Mouse (Mus musculus) urinary bladder, postnatal 4 days (tissue): Measurements from ENCODE around the gene Hist1h3g.
A peak's percentile ranks its signal among the peaks of the same experiment; 100 is the strongest.

Experiments
- DNase-seq, 2 experiments: peaks; one replicate each; pipeline ENCODE4 v3.0.0; 2021 to 2022; ENCODE audit warnings: low spot score in 2 of 2

Gene Hist1h3g

GRCm38 (mm10) chr13:23515826-23516620 lies 19.2 kb upstream of the Hist1h3g start:
- no peak for DNase-seq

DNA sequence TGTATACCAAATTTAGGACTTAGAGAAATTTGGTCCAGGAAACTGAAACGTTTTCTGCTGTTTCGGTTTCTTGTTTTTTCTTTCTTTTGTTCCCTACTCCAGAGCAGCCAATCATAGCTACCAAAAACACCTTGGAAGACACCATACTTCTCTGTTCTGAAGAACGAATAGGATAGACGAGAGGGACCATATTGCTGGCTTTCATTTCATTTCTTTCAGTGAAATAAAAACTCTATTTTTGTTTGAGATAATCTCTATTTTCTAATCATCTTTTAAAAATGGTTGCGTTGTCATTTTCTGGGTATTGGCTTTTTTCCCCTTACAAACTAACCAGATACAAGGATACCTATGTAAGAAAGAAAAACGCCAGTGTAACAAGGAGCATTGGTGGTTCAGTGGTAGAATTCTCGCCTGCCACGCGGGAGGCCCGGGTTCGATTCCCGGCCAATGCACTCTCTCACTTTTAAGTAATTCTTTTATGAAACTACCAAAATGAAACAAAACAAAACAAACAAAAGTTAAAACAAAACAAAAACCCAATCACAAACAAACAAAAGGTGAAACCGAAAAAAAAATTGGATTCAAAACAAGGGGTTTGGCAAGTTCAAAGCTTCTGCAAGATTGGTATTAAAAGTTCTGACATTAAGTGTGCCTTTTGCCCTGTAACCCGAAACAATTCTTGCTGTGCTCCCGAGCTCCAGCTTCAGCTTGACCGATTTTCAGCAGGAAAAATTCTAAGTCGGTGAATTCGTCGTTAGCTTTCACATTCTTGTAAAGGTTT lies 18.2 kb upstream of the Hist1h3g start:
- peak; percentile 48 to 75 for DNase-seq

DNA sequence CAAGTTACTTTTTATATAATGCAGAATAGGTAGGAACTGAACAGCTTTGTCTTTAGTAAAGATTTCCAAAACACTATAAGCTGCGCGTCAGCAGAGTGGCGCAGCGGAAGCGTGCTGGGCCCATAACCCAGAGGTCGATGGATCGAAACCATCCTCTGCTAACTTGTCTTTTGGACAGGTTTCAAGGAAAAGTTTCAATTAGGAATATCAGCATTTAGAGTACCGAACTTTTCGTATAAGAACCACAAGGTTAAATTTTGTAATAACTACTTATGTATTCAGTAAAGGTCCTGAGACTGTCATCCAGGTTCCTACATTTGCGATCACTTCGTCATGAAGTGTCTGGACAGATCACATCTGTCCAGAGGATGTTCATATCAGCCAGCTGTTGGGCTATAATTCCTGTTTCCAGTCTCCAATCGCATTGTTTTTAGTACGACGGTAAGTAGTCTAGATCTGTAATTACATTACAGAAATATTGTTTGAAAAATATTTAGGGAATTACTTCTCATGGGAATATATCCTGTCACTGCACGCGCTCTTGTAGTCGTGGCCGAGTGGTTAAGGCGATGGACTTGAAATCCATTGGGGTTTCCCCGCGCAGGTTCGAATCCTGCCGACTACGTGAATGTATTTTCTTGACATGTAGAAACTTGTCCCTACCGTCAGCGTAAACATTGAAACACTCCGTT lies 17.5 kb upstream of the Hist1h3g start:
- peak; percentile 75 to 89 for DNase-seq

DNA sequence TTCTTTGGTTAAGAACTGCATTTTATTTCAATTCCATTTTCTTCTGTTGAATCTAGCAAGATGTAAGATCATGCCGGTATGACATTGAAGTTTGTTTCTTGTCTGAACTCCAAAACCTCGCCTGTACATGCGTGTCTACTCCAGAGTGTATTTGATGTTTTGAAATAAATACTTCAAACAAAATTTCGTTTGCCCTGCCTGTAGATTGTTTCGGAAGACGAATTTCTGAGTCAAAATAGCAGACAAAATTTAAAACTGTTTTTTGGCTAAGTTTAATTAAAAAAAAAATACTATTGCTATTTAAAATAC lies 17.0 kb upstream of the Hist1h3g start:
- no peak for DNase-seq

- DNase-seq = peak; percentile 60 to 73
These were observed 16.3 kb upstream of the Hist1h3g start for GRCm38 (mm10) chr13:23518885-23519284.

DNA sequence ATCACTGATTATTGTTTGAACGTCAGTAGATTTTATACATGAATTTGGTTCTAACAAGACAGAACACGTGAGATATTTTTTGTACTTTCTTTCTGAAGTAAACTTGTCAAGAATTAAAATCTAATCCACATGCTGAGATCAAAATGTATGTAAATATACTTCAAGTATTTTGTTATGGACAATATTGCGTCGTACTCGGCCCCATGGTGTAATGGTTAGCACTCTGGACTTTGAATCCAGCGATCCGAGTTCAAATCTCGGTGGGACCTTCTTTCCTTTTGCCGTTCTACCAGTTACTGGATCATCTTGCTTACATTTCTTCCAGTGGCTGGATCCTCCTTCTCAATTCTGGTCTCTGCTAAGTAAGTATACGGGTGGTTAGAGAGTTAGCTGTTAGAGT lies 15.8 kb upstream of the Hist1h3g start:
- DNase-seq = peak; percentile 64 to 72

DNA sequence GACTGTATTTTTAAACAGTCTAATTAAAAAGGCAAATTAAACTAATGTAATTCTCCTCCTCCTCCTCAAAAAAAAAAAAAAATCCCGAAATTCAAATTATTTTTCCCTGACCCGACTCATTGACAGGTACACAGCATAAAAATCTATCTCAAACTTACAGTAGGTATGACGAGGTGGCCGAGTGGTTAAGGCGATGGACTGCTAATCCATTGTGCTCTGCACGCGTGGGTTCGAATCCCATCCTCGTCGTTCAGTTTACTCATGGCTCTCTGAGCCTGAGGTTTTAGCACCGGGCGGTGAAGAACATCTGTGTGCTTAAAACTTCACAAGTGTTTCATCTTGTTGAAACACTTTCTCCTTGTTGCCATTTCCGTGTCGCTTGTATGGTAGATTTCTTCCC lies 13.5 kb upstream of the Hist1h3g start:
- peak; percentile 61 to 72 for DNase-seq

GRCm38 (mm10) chr13:23523976-23524375 lies 11.2 kb upstream of the Hist1h3g start:
- DNase-seq = no peak

- DNase-seq = peak; percentile 68 to 71
These were observed 10.6 kb upstream of the Hist1h3g start for GRCm38 (mm10) chr13:23524654-23525053.

- no peak for DNase-seq
These were observed 9.3 kb upstream of the Hist1h3g start for GRCm38 (mm10) chr13:23525901-23526300.

DNA sequence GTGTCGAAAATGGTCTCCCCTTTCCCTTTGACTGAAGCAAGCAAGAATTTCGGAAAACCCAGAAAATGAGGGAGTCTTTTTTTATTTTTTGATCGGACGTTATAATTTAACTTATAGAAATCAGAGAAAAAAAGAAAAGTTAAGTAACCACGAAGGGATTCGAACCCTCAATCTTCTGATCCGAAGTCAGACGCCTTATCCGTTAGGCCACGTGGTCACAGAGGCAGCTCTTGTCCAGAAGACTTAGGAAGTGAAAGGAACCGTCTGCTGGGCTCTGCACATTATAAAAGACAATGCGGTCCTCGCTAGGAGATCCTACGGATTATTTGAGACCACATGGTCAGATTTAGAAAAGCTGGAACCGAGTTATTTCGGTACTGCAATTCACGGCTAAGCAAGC lies 8.9 kb upstream of the Hist1h3g start:
- peak; percentile 82 to 91 for DNase-seq

- no peak for DNase-seq
These were observed 6.2 kb upstream of the Hist1h3g start for GRCm38 (mm10) chr13:23529005-23529404.

GRCm38 (mm10) chr13:23529480-23530165 lies 5.6 kb upstream of the Hist1h3g start:
- no peak for DNase-seq

DNA sequence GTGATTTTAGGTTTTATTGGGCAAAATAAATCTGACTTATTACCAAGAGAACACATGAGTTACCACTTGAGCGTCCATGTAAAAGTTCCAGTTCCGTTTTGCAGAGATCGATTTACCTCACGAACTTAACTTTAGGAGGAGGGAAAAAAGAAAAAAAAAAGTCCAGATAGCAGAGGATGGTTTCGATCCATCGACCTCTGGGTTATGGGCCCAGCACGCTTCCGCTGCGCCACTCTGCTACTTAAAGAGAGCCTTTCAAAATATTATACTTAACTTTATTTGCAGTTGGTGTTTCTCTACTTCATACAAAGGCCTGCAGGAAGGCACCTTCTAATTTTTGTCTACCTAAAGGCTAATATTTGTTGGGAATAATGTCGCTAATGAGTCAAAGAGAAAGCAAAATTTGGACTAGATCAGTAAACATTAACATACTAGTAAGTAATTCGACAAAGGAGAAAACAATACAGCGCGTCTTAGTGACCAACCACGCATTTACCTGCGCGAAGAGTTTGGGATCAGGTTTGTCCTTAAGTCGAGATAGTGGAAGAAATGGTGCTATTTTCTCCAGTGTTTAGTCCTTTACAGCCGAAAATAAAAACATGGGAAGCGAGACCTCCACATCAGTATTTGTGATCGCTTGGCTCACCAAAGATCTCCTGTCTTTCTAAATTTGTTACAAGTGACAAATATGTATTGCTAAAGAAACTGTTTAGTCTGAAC lies 4.9 kb upstream of the Hist1h3g start:
- DNase-seq = peak in 1 of 2 experiments; percentile 41

DNA sequence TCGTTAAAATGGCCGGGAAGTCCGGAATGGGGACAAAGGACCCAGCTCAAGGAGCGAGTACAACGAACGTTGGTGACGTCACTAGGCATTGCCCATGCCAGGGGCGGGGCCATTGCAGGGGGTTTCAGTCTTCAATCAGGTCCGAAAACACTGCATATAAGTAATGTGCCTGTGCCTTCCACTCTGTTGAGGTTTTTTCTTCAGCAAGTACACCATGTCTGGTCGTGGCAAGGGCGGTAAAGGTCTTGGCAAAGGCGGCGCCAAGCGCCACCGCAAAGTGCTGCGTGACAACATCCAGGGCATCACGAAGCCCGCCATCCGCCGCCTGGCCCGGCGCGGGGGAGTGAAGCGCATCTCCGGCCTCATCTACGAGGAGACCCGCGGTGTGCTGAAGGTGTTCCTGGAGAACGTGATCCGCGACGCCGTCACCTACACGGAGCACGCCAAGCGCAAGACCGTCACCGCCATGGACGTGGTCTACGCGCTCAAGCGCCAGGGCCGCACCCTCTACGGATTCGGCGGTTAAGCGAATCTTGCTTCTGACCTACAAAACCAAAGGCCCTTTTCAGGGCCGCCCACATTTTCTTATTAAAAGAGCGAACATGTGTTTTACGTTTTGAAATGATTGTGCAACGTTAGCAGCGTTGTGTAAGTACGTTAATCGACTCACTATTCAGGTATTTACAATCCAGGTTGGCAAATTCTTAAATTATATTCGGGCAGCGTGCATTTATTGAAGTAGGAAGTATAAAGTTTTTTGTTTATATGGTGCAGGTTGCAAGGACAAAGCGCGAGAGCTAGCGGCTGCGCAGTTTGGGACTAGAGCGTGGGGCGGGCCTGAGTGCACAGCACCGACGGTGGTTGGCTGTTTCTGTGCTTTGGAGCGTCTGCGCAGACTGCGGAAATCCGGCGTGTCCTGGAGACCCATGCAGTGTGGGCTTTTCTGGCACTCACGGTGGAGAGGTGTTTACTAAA lies 4.0 kb upstream of the Hist1h3g start, which contains the start of gene Hist1h4h:
Hist1h4h (plus strand) TSS at position 150 of the 975 bp plus-strand sequence.
- DNase-seq = peak; percentile 95

- no peak for DNase-seq
These were observed 2.8 kb upstream of the Hist1h3g start for GRCm38 (mm10) chr13:23532262-23533075.

GRCm38 (mm10) chr13:23533560-23534367 lies 1.5 kb upstream of the Hist1h3g start, which contains the start of gene Hist1h2af:
Gene Hist1h2af (plus strand): TSS chr13:23533906.
- DNase-seq = peak in 1 of 2 experiments; percentile 52
